Mouse (Mus musculus): Measurements from ENCODE around the gene Fahd2a. TPM values are rescaled to one million over a fixed set of nuclear protein-coding genes. Genes with fewer than 3 reads are reported as not detected.

Gene Fahd2a
- total and polyA plus RNA-seq, 2 experiments from 2014 or later, result 29.4 to 34.0 TPM

- no peaks in the 10 kb centered on the region for H3K36me3 ChIP-seq (ENCODE audit: insufficient read depth, low read length)
- no peak overlapping the region for H3K27ac ChIP-seq
- H3K4me3 ChIP-seq (ENCODE audit: low read length), result no peak overlapping the region
- no peak for TF ChIP-seq CTCF (IDR thresholded peaks at IDR 0.05; ENCODE audit: low read depth)
- H3K4me1 ChIP-seq (ENCODE audit: insufficient read depth, low read length), result no peaks in the 10 kb centered on the region
- ATAC-seq (no peak), DNase-seq (ENCODE audit: low spot score) (no peak)
- 87% methylated on average over 3 of the region's 3 CpGs for WGBS
- H3K9me3 ChIP-seq (ENCODE audit: low read length), result no peaks in the 10 kb centered on the region
- H3K9ac ChIP-seq (replicated peaks; ENCODE audit: low read length), result no peak overlapping the region
- H3K27me3 ChIP-seq (ENCODE audit: insufficient read depth, low read length), result no peaks in the 10 kb centered on the region
- H3K4me2 ChIP-seq (ENCODE audit: low read depth, low read length), result no peak overlapping the region
These were observed 54.0 kb downstream of the Fahd2a start for GRCm38 (mm10) chr2:127390352-127390751.

DNA sequence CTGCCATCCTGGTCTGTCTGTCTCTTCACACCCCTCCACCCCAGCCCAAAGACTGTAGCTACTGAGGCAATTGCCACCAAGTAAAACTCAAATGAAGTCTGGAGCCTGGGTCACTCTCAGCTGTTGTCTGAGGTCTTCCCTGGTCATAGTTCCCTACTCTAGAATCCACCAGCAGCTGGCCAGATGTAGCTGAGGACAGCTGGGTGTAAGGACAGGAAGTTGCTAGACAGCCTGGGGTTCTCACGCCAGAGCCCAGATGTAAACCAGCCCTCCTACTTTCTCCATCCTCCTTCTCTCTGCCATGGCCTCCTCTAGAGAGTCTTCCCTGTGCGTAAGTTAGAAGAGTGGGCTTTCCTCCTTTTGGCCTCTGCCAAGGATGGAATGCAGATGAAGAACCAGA is 56.8 kb downstream of the Fahd2a start:
- DNase-seq (ENCODE audit: low spot score) (no peak), ATAC-seq (no peak)
- no peaks in the 10 kb centered on the region for H3K36me3 ChIP-seq (ENCODE audit: insufficient read depth, low read length)
- 86% methylated on average over 2 of the region's 2 CpGs for WGBS
- no peaks in the 10 kb centered on the region for H3K4me1 ChIP-seq (ENCODE audit: insufficient read depth, low read length)
- no peak overlapping the region for H3K9ac ChIP-seq (replicated peaks; ENCODE audit: low read length)
- H3K9me3 ChIP-seq (ENCODE audit: low read length), result no peaks in the 10 kb centered on the region
- H3K4me3 ChIP-seq (ENCODE audit: low read length), result no peak overlapping the region
- TF ChIP-seq CTCF (IDR thresholded peaks at IDR 0.05; ENCODE audit: low read depth), result no peak
- no peaks in the 10 kb centered on the region for H3K27me3 ChIP-seq (ENCODE audit: insufficient read depth, low read length)
- H3K27ac ChIP-seq, result no peak overlapping the region
- no peak overlapping the region for H3K4me2 ChIP-seq (ENCODE audit: low read depth, low read length)

Other genes with a start within 250 kb of the Fahd2a start
- gene 1810024B03Rik, start 236.3 kb downstream of the Fahd2a start, total RNA-seq (2014; rRNA removed), result 0.11 and 0.26 TPM in 2 replicates
- gene 1810024B03Rik, start 236.3 kb downstream of the Fahd2a start, polyA plus RNA-seq (2015; fragmentation: Nextera tagmentation; extraction: Ambion mirVana), result 1.6 and 1.7 TPM in 2 replicates
- gene Snrnp200, start 236.2 kb downstream of the Fahd2a start, total RNA-seq (2014; rRNA removed), result 99.2 and 102 TPM in 2 replicates
- gene Snrnp200, start 236.2 kb downstream of the Fahd2a start, polyA plus RNA-seq (2015; fragmentation: Nextera tagmentation; extraction: Ambion mirVana), result 29.6 and 31.7 TPM in 2 replicates
- 53.0 and 56.1 TPM in 2 replicates for gene Ciao1, start 196.7 kb downstream of the Fahd2a start, total RNA-seq (2014; rRNA removed)
- gene Ciao1, start 196.7 kb downstream of the Fahd2a start, polyA plus RNA-seq (2015; fragmentation: Nextera tagmentation; extraction: Ambion mirVana), result 30.0 and 35.3 TPM in 2 replicates
- 169 TPM in 2 replicates for gene Tmem127, start 196.7 kb downstream of the Fahd2a start, total RNA-seq (2014; rRNA removed)
- 72.1 and 76.1 TPM in 2 replicates for gene Tmem127, start 196.7 kb downstream of the Fahd2a start, polyA plus RNA-seq (2015; fragmentation: Nextera tagmentation; extraction: Ambion mirVana)
- 142 and 146 TPM in 2 replicates for gene Stard7, start 174.3 kb downstream of the Fahd2a start, total RNA-seq (2014; rRNA removed)
- gene Stard7, start 174.3 kb downstream of the Fahd2a start, polyA plus RNA-seq (2015; fragmentation: Nextera tagmentation; extraction: Ambion mirVana), result 92.3 and 94.3 TPM in 2 replicates
- 8.7 and 14.3 TPM in 2 replicates for gene Dusp2, start 108.4 kb downstream of the Fahd2a start, total RNA-seq (2014; rRNA removed)
- 19.4 and 19.9 TPM in 2 replicates for gene Dusp2, start 108.4 kb downstream of the Fahd2a start, polyA plus RNA-seq (2015; fragmentation: Nextera tagmentation; extraction: Ambion mirVana)
- not detected in 2 replicates for gene Astl, start 105.9 kb downstream of the Fahd2a start, total RNA-seq (2014; rRNA removed)
- not detected in 2 replicates for gene Astl, start 105.9 kb downstream of the Fahd2a start, polyA plus RNA-seq (2015; fragmentation: Nextera tagmentation; extraction: Ambion mirVana)
- 0.47 and 0.99 TPM in 2 replicates for gene Adra2b, start 81.4 kb downstream of the Fahd2a start, total RNA-seq (2014; rRNA removed)
- 0.89 and 1.1 TPM in 2 replicates for gene Adra2b, start 81.4 kb downstream of the Fahd2a start, polyA plus RNA-seq (2015; fragmentation: Nextera tagmentation; extraction: Ambion mirVana)
- 0.42 TPM in 1 of 2 replicates, not detected in the other for gene Gpat2, start 19.4 kb downstream of the Fahd2a start, total RNA-seq (2014; rRNA removed)
- gene Gpat2, start 19.4 kb downstream of the Fahd2a start, polyA plus RNA-seq (2015; fragmentation: Nextera tagmentation; extraction: Ambion mirVana), result 0.21 and 0.28 TPM in 2 replicates
- 34.7 and 39.0 TPM in 2 replicates for gene Kcnip3, start 77.5 kb upstream of the Fahd2a start, total RNA-seq (2014; rRNA removed)
- 12.4 and 13.8 TPM in 2 replicates for gene Kcnip3, start 77.5 kb upstream of the Fahd2a start, polyA plus RNA-seq (2015; fragmentation: Nextera tagmentation; extraction: Ambion mirVana)
- 0.07 and 0.10 TPM in 2 replicates for gene Prom2, start 96.9 kb upstream of the Fahd2a start, total RNA-seq (2014; rRNA removed)
- 0.10 and 0.32 TPM in 2 replicates for gene Prom2, start 96.9 kb upstream of the Fahd2a start, polyA plus RNA-seq (2015; fragmentation: Nextera tagmentation; extraction: Ambion mirVana)
- gene Zfp661, start 142.5 kb upstream of the Fahd2a start, total RNA-seq (2014; rRNA removed), result 4.0 and 6.0 TPM in 2 replicates
- 4.3 TPM in 2 replicates for gene Zfp661, start 142.5 kb upstream of the Fahd2a start, polyA plus RNA-seq (2015; fragmentation: Nextera tagmentation; extraction: Ambion mirVana)
- gene Mrps5, start 142.7 kb upstream of the Fahd2a start, total RNA-seq (2014; rRNA removed), result 44.5 and 69.7 TPM in 2 replicates
- 129 and 138 TPM in 2 replicates for gene Mrps5, start 142.7 kb upstream of the Fahd2a start, polyA plus RNA-seq (2015; fragmentation: Nextera tagmentation; extraction: Ambion mirVana)
- gene Mal, start 212.1 kb upstream of the Fahd2a start, total RNA-seq (2014; rRNA removed), result 3.2 and 4.3 TPM in 2 replicates
- gene Mal, start 212.1 kb upstream of the Fahd2a start, polyA plus RNA-seq (2015; fragmentation: Nextera tagmentation; extraction: Ambion mirVana), result 4.8 and 5.2 TPM in 2 replicates